12 mouse cellular contexts compared by ENCODE assay signal in genomic region chr14:76836926-76837516, GRCm38 (mm10).
A peak's percentile ranks its signal among the peaks of the same experiment; 100 is the strongest.
DNase-seq lines count a peak whose midpoint lies in the region; ATAC-seq and TF ChIP-seq lines count a peak whose summit lies in the region.
"Had no signal": no experiment of that assay in that cellular context is flagged by ENCODE, and none has a peak within 500 bp of the region (broad histone marks: within the 10 kb centered on the region; RNA-seq: fewer than 3 reads in every experiment).

No protein-coding gene starts in this region.

- H3K4me3 ChIP-seq in forebrain, postnatal 0 days (ENCODE audit: low read depth, low read length): no peak overlapping the region
- no peak overlapping the region for H3K4me3 ChIP-seq in forebrain, embryonic 10.5 days
- H3K4me3 ChIP-seq in midbrain, embryonic 14.5 days (replicated peaks; ENCODE audit: low read depth, low read length): no peak overlapping the region
- no peak overlapping the region for H3K4me3 ChIP-seq in midbrain, embryonic 13.5 days (replicated peaks)
- H3K4me3 ChIP-seq in limb, embryonic 15.5 days: no peak overlapping the region
- H3K4me3 ChIP-seq in kidney, embryonic 15.5 days (replicated peaks): no peak overlapping the region
- H3K4me3 ChIP-seq: limb, embryonic 13.5 days; stomach, embryonic 15.5 days had no signal

- no peak overlapping the region for H3K9ac ChIP-seq in forebrain, postnatal 0 days
- H3K9ac ChIP-seq in midbrain, embryonic 14.5 days (replicated peaks; ENCODE audit: low read length): no peak overlapping the region
- H3K9ac ChIP-seq in midbrain, embryonic 13.5 days (replicated peaks): no peak overlapping the region
- H3K9ac ChIP-seq in limb, embryonic 15.5 days: no peak overlapping the region
- no peak overlapping the region for H3K9ac ChIP-seq in kidney, embryonic 15.5 days
- H3K9ac ChIP-seq: limb, embryonic 13.5 days; stomach, embryonic 15.5 days had no signal

- TF ChIP-seq CTCF in forebrain, postnatal 0 days (IDR thresholded peaks at IDR 0.05; ENCODE audit: low read depth): no peak

- no peaks in the 10 kb centered on the region for H3K9me3 ChIP-seq in forebrain, postnatal 0 days (ENCODE audit: low read length)
- no peaks in the 10 kb centered on the region for H3K9me3 ChIP-seq in forebrain, embryonic 10.5 days
- no peaks in the 10 kb centered on the region for H3K9me3 ChIP-seq in midbrain, embryonic 14.5 days (ENCODE audit: control insufficient read depth, low read length)
- no peaks in the 10 kb centered on the region for H3K9me3 ChIP-seq in midbrain, embryonic 13.5 days
- no peaks in the 10 kb centered on the region for H3K9me3 ChIP-seq in limb, embryonic 15.5 days
- H3K9me3 ChIP-seq in kidney, embryonic 15.5 days (replicated peaks): no peaks in the 10 kb centered on the region
- H3K9me3 ChIP-seq: limb, embryonic 13.5 days; stomach, embryonic 15.5 days had no signal

- peak; percentile 13 for DNase-seq in forebrain, postnatal 0 days
- no peak for DNase-seq in forebrain, embryonic 10.5 days (ENCODE audit: extremely low spot score, low spot score)
- DNase-seq in midbrain, embryonic 14.5 days: peak; percentile 11
- no peak for DNase-seq in gastrocnemius, postnatal 25 days
- no peak for DNase-seq in right cerebral cortex, adult 2 months (ENCODE audit: low spot score in 2 of 2)
- DNase-seq: cerebellum, adult 18-20 months; spleen, adult 18-20 months had no signal

- no peak for ATAC-seq in forebrain, postnatal 0 days
- no peak for ATAC-seq in midbrain, embryonic 14.5 days (ENCODE audit: low FRiP score, low TSS enrichment)
- ATAC-seq in midbrain, embryonic 13.5 days: no peak
- no peak for ATAC-seq in limb, embryonic 15.5 days (ENCODE audit: insufficient number of reproducible peaks, low FRiP score, low TSS enrichment, low read depth)
- no peak for ATAC-seq in kidney, embryonic 15.5 days (replicated peaks; ENCODE audit: low FRiP score)

- no peaks in the 10 kb centered on the region for H3K36me3 ChIP-seq in forebrain, postnatal 0 days (ENCODE audit: insufficient read depth)
- no peaks in the 10 kb centered on the region for H3K36me3 ChIP-seq in forebrain, embryonic 10.5 days (replicated peaks)
- H3K36me3 ChIP-seq in midbrain, embryonic 14.5 days (ENCODE audit: control insufficient read depth, insufficient read depth, low read length): no peaks in the 10 kb centered on the region
- no peaks in the 10 kb centered on the region for H3K36me3 ChIP-seq in midbrain, embryonic 13.5 days
- no peaks in the 10 kb centered on the region for H3K36me3 ChIP-seq in limb, embryonic 15.5 days
- no peaks in the 10 kb centered on the region for H3K36me3 ChIP-seq in kidney, embryonic 15.5 days
- H3K36me3 ChIP-seq: limb, embryonic 13.5 days; stomach, embryonic 15.5 days had no signal

- no peak overlapping the region for H3K27ac ChIP-seq in forebrain, postnatal 0 days (ENCODE audit: low read depth, low read length)
- no peak overlapping the region for H3K27ac ChIP-seq in forebrain, embryonic 10.5 days
- H3K27ac ChIP-seq in midbrain, embryonic 14.5 days (replicated peaks; ENCODE audit: low read depth, low read length): no peak overlapping the region
- H3K27ac ChIP-seq in midbrain, embryonic 13.5 days: no peak overlapping the region
- H3K27ac ChIP-seq in limb, embryonic 15.5 days: peak overlapping the region; percentile 19; the same call in 1 of the 2 replicates
- no peak overlapping the region for H3K27ac ChIP-seq in kidney, embryonic 15.5 days
- H3K27ac ChIP-seq: limb, embryonic 13.5 days; stomach, embryonic 15.5 days had no signal

- 0 out of 2 replicates have a peak, but pooled peaks cover 3% of the 10 kb centered on the region for H3K4me1 ChIP-seq in forebrain, postnatal 0 days (ENCODE audit: insufficient read depth)
- H3K4me1 ChIP-seq in forebrain, embryonic 10.5 days: peaks cover 9% of the 10 kb centered on the region
- H3K4me1 ChIP-seq in midbrain, embryonic 14.5 days (ENCODE audit: control insufficient read depth, insufficient read depth, low read length): peaks cover 4% of the 10 kb centered on the region; the same call in 1 of the 2 replicates
- 0 out of 2 replicates have a peak, but pooled peaks cover 7% of the 10 kb centered on the region for H3K4me1 ChIP-seq in midbrain, embryonic 13.5 days (replicated peaks)
- no peaks in the 10 kb centered on the region; the same call in 1 of the 2 replicates for H3K4me1 ChIP-seq in limb, embryonic 15.5 days
- peaks cover 3% of the 10 kb centered on the region; the same call in 1 of the 2 replicates for H3K4me1 ChIP-seq in kidney, embryonic 15.5 days
- H3K4me1 ChIP-seq: stomach, embryonic 15.5 days had no signal

- no peaks in the 10 kb centered on the region for H3K27me3 ChIP-seq in forebrain, postnatal 0 days (ENCODE audit: insufficient read depth, low read length)
- no peaks in the 10 kb centered on the region for H3K27me3 ChIP-seq in forebrain, embryonic 10.5 days (ENCODE audit: poor library complexity, severe bottlenecking)
- no peaks in the 10 kb centered on the region for H3K27me3 ChIP-seq in midbrain, embryonic 14.5 days (ENCODE audit: control insufficient read depth, insufficient read depth, low read length)
- H3K27me3 ChIP-seq in midbrain, embryonic 13.5 days: no peaks in the 10 kb centered on the region
- H3K27me3 ChIP-seq in limb, embryonic 15.5 days: no peaks in the 10 kb centered on the region
- H3K27me3 ChIP-seq in kidney, embryonic 15.5 days: no peaks in the 10 kb centered on the region
- H3K27me3 ChIP-seq: limb, embryonic 13.5 days; stomach, embryonic 15.5 days had no signal

- no peak overlapping the region for H3K4me2 ChIP-seq in forebrain, postnatal 0 days (ENCODE audit: low read depth)
- H3K4me2 ChIP-seq in midbrain, embryonic 14.5 days (ENCODE audit: low read length): no peak overlapping the region
- no peak overlapping the region for H3K4me2 ChIP-seq in midbrain, embryonic 13.5 days (replicated peaks)
- no peak overlapping the region for H3K4me2 ChIP-seq in limb, embryonic 15.5 days
- no peak overlapping the region for H3K4me2 ChIP-seq in kidney, embryonic 15.5 days
- H3K4me2 ChIP-seq: limb, embryonic 13.5 days; stomach, embryonic 15.5 days had no signal

- 31% methylated on average over 10 of the region's 10 CpGs for WGBS in forebrain, postnatal 0 days
- WGBS in forebrain, embryonic 10.5 days: 73% methylated on average over 10 of the region's 10 CpGs
- WGBS in midbrain, embryonic 14.5 days: 57% methylated on average over 10 of the region's 10 CpGs
- 67% methylated on average over 10 of the region's 10 CpGs for WGBS in midbrain, embryonic 13.5 days
- WGBS in limb, embryonic 15.5 days: 48% methylated on average over 10 of the region's 10 CpGs
- WGBS in kidney, embryonic 15.5 days: 69% methylated on average over 10 of the region's 10 CpGs

Comparison
In these comparisons a context has a peak if more than half of its experiments do, and no peak if none do; other contexts are left out.
1. DNase-seq: peak in forebrain, postnatal 0 days (single experiment) and midbrain, embryonic 14.5 days (single experiment); none in forebrain, embryonic 10.5 days (single experiment), gastrocnemius, postnatal 25 days (single experiment) and right cerebral cortex, adult 2 months (0 of 2).